Mouse (Mus musculus): ENCODE measurements around the gene Olfr145. TPM values are rescaled to one million over a fixed set of nuclear protein-coding genes. Genes with fewer than 3 reads are reported as not detected.

Gene Olfr145
- polyA plus RNA-seq, 1 experiment from 2014 or later, result not detected

Other genes starting within 250 kb of the Olfr145 start
- 135 and 136 TPM in 2 replicates for gene Tbrg1, start 239.4 kb upstream of the Olfr145 start, polyA plus RNA-seq (2014; fragmentation: Nextera tagmentation; extraction: Ambion mirVana)
- gene Panx3, start 227.5 kb upstream of the Olfr145 start, polyA plus RNA-seq (2014; fragmentation: Nextera tagmentation; extraction: Ambion mirVana), result not detected in 2 replicates
- not detected in 2 replicates for gene Olfr160, start 180.5 kb upstream of the Olfr145 start, polyA plus RNA-seq (2014; fragmentation: Nextera tagmentation; extraction: Ambion mirVana)
- gene Olfr874, start 151.6 kb upstream of the Olfr145 start, polyA plus RNA-seq (2014; fragmentation: Nextera tagmentation; extraction: Ambion mirVana), result not detected in 2 replicates
- gene Olfr875, start 124.9 kb upstream of the Olfr145 start, polyA plus RNA-seq (2014; fragmentation: Nextera tagmentation; extraction: Ambion mirVana), result not detected in 2 replicates
- not detected in 2 replicates for gene Olfr876, start 93.7 kb upstream of the Olfr145 start, polyA plus RNA-seq (2014; fragmentation: Nextera tagmentation; extraction: Ambion mirVana)
- not detected in 2 replicates for gene Olfr877, start 42.5 kb upstream of the Olfr145 start, polyA plus RNA-seq (2014; fragmentation: Nextera tagmentation; extraction: Ambion mirVana)
- gene Olfr878, start 21.1 kb downstream of the Olfr145 start, polyA plus RNA-seq (2014; fragmentation: Nextera tagmentation; extraction: Ambion mirVana), result not detected in 2 replicates
- not detected in 2 replicates for gene Olfr881, start 95.1 kb downstream of the Olfr145 start, polyA plus RNA-seq (2014; fragmentation: Nextera tagmentation; extraction: Ambion mirVana)
- gene Olfr883, start 129.1 kb downstream of the Olfr145 start, polyA plus RNA-seq (2014; fragmentation: Nextera tagmentation; extraction: Ambion mirVana), result not detected in 2 replicates
- gene Olfr884, start 149.8 kb downstream of the Olfr145 start, polyA plus RNA-seq (2014; fragmentation: Nextera tagmentation; extraction: Ambion mirVana), result not detected in 2 replicates
- gene Olfr885, start 164.6 kb downstream of the Olfr145 start, polyA plus RNA-seq (2014; fragmentation: Nextera tagmentation; extraction: Ambion mirVana), result not detected in 2 replicates
- gene Olfr887, start 187.3 kb downstream of the Olfr145 start, polyA plus RNA-seq (2014; fragmentation: Nextera tagmentation; extraction: Ambion mirVana), result not detected in 2 replicates
- not detected in 2 replicates for gene Olfr888, start 211.4 kb downstream of the Olfr145 start, polyA plus RNA-seq (2014; fragmentation: Nextera tagmentation; extraction: Ambion mirVana)
- gene Olfr889, start 218.5 kb downstream of the Olfr145 start, polyA plus RNA-seq (2014; fragmentation: Nextera tagmentation; extraction: Ambion mirVana), result 0.07 TPM in 2 replicates
- gene Olfr890, start 245.8 kb downstream of the Olfr145 start, polyA plus RNA-seq (2014; fragmentation: Nextera tagmentation; extraction: Ambion mirVana), result not detected in 2 replicates

Measured in limb, embryonic 11.5 days (tissue).